Mouse (Mus musculus) midbrain, embryonic 10.5 days (tissue): ENCODE data around the gene Ppp1r9b. TPM values are rescaled to one million over a fixed set of nuclear protein-coding genes. Genes with fewer than 3 reads are reported as not detected.
"Not testable (repeated sequence)": the region's sequence is repeated elsewhere in the genome, so short reads cannot be mapped to it uniquely, and the experiment has no call there.

Source experiments
- DNase-seq: peaks from one replicate; pipeline ENCODE4 v3.0.0-alpha.2; 2017; ENCODE audit warnings: low spot score
- H3K27ac ChIP-seq: fragments of 300-500 bp; sonication (generic); replicated peaks from 2 replicates; pipeline ENCODE4 v1.5.1; 2016; ENCODE audit warnings: mild to moderate bottlenecking
- H3K27me3 ChIP-seq: fragments of 300-500 bp; sonication (generic); 2 replicates; pipeline ENCODE4 v1.6.1; 2016; ENCODE audit warnings: low read depth, mild to moderate bottlenecking; ENCODE audit not compliant: poor library complexity, severe bottlenecking
- H3K36me3 ChIP-seq: fragments of 300-500 bp; sonication (generic); 2 replicates; pipeline ENCODE4 v1.6.1; 2016; ENCODE audit warnings: mild to moderate bottlenecking, moderate library complexity
- H3K4me1 ChIP-seq: fragments of 300-500 bp; sonication (generic); 2 replicates; pipeline ENCODE4 v1.6.1; 2016
- H3K4me3 ChIP-seq: fragments of 300-500 bp; sonication (generic); 2 replicates; pipeline ENCODE4 v1.5.1; 2016; ENCODE audit warnings: mild to moderate bottlenecking, moderate library complexity
- H3K9me3 ChIP-seq: fragments of 300-500 bp; sonication (generic); replicated peaks from 2 replicates; pipeline ENCODE4 v1.6.1; 2016; ENCODE audit warnings: mild to moderate bottlenecking
- WGBS: fragments of 180-500 bp; shearing (Covaris S2); methylation state at CpG from one replicate; pipeline ENCODE4 v1.1.7; 2016; 5-methylcytosine and 5-hydroxymethylcytosine counted together
- polyA plus RNA-seq: library from polyadenylated mRNA; unstranded; fragments of >200 nt; fragmentation: Nextera tagmentation; extraction: Ambion mirVana; gene quantifications from 2 replicates; pipeline ENCODE4 v1.2.1, GENCODE M21; 2016

Gene Ppp1r9b
- polyA plus RNA-seq, 1 experiment from 2014 or later: 8.6 TPM

DNA sequence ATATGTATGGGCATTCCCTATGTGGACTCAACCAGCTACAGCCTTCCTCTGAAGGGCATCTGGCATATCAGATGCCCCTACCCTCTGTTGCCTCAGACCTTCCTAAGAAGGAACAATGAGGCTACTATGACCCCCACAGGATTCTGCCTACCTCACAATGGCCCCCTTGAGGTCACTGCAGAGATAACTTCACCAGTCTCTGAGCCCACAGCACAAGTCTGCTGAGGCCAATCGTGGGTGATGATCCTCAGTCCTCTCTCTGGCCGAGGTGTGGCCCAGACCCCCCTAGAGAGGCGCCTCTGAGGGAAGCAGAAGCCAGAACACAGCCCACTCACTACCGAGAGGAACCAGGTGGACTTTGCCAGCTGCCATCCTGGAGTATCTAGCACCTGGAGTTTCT, 23.4 kb upstream of the Ppp1r9b start, which contains the start of gene Hils1:
Gene Hils1 (plus strand): TSS at position 175 of the 400 bp plus-strand sequence.
- 61% methylated on average over 4 of the region's 4 CpGs for WGBS
- Histone ChIP-seq H3K36me3 (no peaks in the 10 kb centered on the region), H3K4me3 (no peak within 1 kb of the TSS), H3K9me3 (no peaks in the 10 kb centered on the region), H3K27me3 (peaks cover 14% of the 10 kb centered on the region; the same call in 1 of the 2 replicates), H3K4me1 (no peaks in the 10 kb centered on the region), H3K27ac (no peak within 1 kb of the TSS)
- no peak for DNase-seq

DNA sequence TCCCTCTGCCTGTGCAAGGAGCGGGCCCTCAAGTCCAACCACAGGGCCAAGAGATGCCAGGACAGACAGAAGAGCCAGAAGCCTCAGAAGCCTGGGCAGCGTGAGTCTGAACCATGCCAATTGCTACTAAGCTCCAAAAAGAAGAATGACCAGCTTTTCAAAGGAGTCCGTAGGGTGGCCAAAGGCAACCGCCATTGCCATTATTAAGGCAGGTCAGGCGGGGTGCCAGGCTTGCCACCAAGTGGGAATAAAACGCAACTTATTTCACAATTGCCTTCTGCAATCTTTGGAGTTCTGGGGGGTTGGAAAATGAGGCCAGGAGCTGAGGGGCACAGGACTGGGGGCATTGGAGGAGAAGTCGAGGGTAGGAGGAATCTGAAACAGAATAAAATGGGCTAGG, 22.6 kb upstream of the Ppp1r9b start:
- Histone ChIP-seq H3K4me3 (no peak overlapping the region), H3K27me3 (peaks cover 14% of the 10 kb centered on the region; the same call in 1 of the 2 replicates), H3K4me1 (peaks cover 3% of the 10 kb centered on the region), H3K9me3 (no peaks in the 10 kb centered on the region), H3K36me3 (no peaks in the 10 kb centered on the region), H3K27ac (no peak overlapping the region)
- WGBS: 84% methylated on average over 7 of the region's 7 CpGs
- DNase-seq: no peak

DNA sequence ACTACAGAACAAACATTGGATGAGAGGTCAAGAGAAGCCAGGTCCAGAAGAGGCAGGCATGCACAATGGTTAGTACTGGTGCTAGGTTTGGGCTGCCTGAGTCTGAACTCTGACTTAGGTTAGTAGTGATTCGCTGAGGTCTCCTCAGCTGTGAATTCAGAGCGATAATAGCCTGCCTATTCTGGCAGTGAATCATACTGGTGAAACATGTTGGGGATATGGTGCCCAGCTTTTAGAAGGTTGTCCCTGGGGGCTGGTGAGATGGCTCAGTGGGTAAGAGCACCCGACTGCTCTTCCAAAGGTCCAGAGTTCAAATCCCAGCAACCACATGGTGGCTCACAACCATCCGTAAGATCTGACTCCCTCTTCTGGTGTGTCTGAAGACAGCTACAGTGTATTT, 21.1 kb upstream of the Ppp1r9b start:
- H3K4me3 ChIP-seq, H3K27ac ChIP-seq, DNase-seq, H3K9me3 ChIP-seq, H3K36me3 ChIP-seq: not testable (repeated sequence)
- WGBS: 91% methylated on average over 4 of the region's 4 CpGs
- H3K27me3 ChIP-seq: peaks cover 14% of the 10 kb centered on the region; the same call in 1 of the 2 replicates
- H3K4me1 ChIP-seq: peaks cover 13% of the 10 kb centered on the region

DNA sequence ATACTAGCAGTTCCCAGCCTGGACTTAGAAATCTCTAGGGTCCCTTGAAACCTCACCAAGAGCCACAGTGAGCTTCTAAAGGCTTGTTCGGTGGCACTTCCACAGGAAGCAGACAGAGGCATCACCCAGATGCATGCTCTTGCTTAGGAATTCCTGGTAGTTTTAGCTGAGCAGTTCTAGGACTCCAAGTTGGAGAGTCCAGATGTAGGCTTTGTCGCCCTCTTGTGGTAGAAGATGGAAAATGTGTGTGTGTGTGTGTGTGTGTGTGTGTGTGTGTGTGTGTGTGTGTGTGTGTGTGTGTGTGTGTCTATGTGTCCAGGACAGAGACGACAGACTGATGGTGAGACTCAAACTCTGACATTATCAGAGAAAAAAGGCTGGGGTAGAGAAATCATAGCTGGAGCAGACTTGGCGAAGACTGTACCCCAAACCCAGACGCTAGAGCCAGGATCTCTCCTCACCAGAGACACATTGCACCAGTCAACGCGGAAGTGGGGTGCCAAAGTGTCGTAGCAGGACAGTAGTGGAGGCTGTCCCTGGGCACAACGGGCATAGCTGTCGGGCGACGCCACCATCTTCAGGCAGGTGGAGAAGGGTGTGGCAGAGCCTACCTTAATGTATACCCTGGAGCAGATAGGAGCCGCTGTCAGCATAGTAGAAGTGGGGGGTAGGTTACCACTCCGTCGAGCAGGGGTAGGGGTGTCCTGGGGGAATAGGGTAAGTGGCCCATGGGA, 20.5 kb upstream of the Ppp1r9b start:
- peak; percentile 61 for DNase-seq
- peaks cover 13% of the 10 kb centered on the region for H3K4me1 ChIP-seq
- no peak overlapping the region for H3K4me3 ChIP-seq
- no peaks in the 10 kb centered on the region for H3K36me3 ChIP-seq
- H3K27me3 ChIP-seq: peaks cover 14% of the 10 kb centered on the region; the same call in 1 of the 2 replicates
- 65% methylated on average over 15 of the region's 15 CpGs for WGBS
- no peak overlapping the region for H3K27ac ChIP-seq
- H3K9me3 ChIP-seq: no peaks in the 10 kb centered on the region

DNA sequence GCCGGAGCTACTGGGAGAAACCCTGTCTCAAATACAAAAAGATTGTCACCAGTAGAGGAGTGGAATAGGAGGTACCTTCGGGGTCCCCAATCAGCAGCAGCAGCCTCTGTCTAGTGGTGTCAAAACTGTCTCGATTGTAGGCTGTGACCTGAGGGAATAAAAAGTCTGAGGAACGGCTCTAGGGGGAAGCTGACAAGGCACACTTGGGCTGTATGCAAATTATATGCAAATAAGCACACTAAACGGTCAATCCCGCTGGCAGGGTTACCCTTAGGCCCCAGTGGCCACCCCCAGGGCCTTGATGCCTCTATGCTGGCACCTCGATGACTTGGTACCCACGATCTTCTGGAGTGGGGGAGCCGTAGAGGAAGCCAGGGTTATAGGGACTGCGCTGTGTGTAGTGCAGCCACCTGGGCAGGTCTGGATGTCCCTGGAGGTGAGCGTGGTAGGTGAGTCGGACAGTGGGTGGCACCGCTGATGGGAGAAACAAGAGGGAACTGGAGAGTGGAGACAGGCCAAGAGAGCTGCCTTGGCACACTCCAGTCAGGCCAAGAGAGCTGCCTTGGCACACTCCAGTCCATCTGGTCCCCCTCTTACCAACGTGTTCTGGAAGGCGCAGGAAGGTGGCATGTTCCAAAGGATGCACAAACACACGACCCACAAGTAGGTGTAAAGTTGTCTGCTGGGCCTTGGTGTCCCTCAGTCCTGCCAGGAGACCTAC, 18.8 kb upstream of the Ppp1r9b start:
- no peak for DNase-seq
- H3K4me1 ChIP-seq: peaks cover 13% of the 10 kb centered on the region
- H3K27me3 ChIP-seq: peaks cover 14% of the 10 kb centered on the region; the same call in 1 of the 2 replicates
- 70% methylated on average over 16 of the region's 16 CpGs for WGBS
- H3K9me3 ChIP-seq: no peaks in the 10 kb centered on the region
- H3K27ac ChIP-seq: no peak overlapping the region
- no peaks in the 10 kb centered on the region for H3K36me3 ChIP-seq
- H3K4me3 ChIP-seq: no peak overlapping the region

DNA sequence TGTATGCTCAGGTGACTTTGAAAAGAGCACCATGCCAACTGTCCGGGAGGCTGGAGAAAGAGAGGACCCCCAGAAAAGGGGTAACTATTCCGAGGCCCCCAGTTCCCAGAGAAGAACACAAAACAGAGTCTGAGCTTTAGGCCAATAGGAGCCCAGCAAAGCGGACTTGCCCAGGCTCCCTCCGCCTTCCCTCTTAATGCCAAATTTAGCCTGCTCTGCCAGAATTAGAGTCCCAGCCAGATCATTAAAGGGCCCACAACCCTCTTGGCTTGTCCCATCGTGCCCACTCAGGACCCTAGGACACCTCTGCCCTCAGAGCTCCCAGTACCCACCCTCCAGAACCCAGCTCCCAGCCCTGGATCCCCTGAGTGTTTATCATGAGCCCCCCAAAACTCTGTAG, 17.9 kb upstream of the Ppp1r9b start:
- no peak overlapping the region for H3K4me3 ChIP-seq
- H3K9me3 ChIP-seq: no peaks in the 10 kb centered on the region
- peaks cover 14% of the 10 kb centered on the region; the same call in 1 of the 2 replicates for H3K27me3 ChIP-seq
- no peaks in the 10 kb centered on the region for H3K36me3 ChIP-seq
- 70% methylated on average over 5 of the region's 5 CpGs for WGBS
- no peak overlapping the region for H3K27ac ChIP-seq
- peaks cover 13% of the 10 kb centered on the region for H3K4me1 ChIP-seq
- DNase-seq: no peak

DNA sequence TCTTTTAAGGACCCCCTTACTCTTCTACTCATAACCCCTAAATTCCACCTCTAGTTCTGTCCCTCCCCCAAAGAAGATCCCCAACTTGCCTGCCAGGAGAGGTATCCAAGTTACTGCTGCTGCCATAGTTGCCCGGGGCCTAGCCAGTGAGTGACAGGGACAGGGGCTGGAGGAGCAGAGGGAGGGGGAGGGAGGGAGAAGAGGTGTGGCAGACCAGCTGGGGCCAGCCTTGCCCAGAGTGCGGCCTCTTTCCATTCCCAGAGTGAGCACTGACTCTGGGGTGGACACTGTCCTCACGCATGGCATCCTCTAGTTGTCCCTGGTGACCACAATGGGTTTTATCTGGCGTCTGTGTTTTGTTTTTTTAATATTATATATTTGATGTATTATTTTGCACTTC, 17.5 kb upstream of the Ppp1r9b start:
- H3K27ac ChIP-seq: no peak overlapping the region
- 51% methylated on average over 4 of the region's 4 CpGs for WGBS

DNA sequence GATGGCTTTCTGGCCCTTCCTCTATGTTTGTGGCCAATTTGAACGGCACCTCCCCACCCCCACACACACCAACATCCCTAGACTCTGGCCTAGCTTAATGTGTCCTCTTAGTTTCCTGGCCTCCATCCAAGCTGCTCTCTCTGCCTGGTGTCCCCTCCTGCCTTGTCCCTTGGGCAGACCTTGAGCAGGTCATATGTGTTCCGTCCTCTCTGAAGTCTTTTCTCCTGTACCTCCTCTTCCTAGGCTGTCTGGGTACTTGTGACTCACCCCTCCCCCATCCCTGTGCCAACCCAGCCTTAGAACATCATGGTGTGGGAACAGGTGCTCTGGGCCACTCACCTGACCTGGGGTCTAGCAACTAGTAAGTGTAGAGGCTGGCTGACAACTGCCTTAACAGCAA, 15.9 kb upstream of the Ppp1r9b start:
- no peaks in the 10 kb centered on the region for H3K9me3 ChIP-seq
- H3K27ac ChIP-seq: no peak overlapping the region; the same call in 1 of the 2 replicates
- no peak overlapping the region for H3K4me3 ChIP-seq
- peaks cover 10% of the 10 kb centered on the region; the same call in 1 of the 2 replicates for H3K27me3 ChIP-seq
- H3K4me1 ChIP-seq: peaks cover 32% of the 10 kb centered on the region
- no peaks in the 10 kb centered on the region for H3K36me3 ChIP-seq
- 87% methylated on average over 2 of the region's 2 CpGs for WGBS
- DNase-seq: no peak

More for the DNA sequence above, 17.5 kb upstream of the Ppp1r9b start:
- Histone ChIP-seq H3K9me3 (no peaks in the 10 kb centered on the region), H3K4me3 (no peak overlapping the region), H3K4me1 (peaks cover 17% of the 10 kb centered on the region), H3K27me3 (peaks cover 13% of the 10 kb centered on the region; the same call in 1 of the 2 replicates), H3K36me3 (no peaks in the 10 kb centered on the region)
- DNase-seq: no peak

DNA sequence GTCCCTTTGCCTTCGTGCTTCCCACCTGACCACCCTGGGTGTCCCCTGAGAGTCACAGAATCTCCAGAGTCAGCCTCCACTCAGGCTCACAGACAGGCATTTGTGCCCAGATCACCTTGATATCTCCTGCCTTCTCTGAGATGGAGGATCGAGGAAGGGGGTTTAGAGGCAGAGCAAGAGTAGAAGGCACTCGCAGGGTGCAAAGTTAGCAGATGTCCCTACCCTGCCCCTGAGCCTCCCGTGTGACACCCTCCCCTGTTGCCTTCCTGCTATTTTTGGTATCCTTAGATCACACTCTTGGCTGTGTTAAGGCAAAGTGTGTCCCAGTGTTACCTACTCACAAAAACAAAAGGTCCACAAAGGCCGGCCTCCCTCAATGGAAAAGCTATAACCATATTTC, 14.6 kb upstream of the Ppp1r9b start, which contains the start of gene Sgca:
Gene Sgca (minus strand): TSS at position 129 of the 400 bp plus-strand sequence.
- Histone ChIP-seq H3K4me3 (no peak within 1 kb of the TSS), H3K36me3 (no peaks in the 10 kb centered on the region), H3K27ac (no peak within 1 kb of the TSS), H3K27me3 (peaks cover 5% of the 10 kb centered on the region; the same call in 1 of the 2 replicates), H3K9me3 (no peaks in the 10 kb centered on the region), H3K4me1 (peaks cover 32% of the 10 kb centered on the region)
- no peak for DNase-seq
- WGBS: 81% methylated on average over 5 of the region's 5 CpGs

DNA sequence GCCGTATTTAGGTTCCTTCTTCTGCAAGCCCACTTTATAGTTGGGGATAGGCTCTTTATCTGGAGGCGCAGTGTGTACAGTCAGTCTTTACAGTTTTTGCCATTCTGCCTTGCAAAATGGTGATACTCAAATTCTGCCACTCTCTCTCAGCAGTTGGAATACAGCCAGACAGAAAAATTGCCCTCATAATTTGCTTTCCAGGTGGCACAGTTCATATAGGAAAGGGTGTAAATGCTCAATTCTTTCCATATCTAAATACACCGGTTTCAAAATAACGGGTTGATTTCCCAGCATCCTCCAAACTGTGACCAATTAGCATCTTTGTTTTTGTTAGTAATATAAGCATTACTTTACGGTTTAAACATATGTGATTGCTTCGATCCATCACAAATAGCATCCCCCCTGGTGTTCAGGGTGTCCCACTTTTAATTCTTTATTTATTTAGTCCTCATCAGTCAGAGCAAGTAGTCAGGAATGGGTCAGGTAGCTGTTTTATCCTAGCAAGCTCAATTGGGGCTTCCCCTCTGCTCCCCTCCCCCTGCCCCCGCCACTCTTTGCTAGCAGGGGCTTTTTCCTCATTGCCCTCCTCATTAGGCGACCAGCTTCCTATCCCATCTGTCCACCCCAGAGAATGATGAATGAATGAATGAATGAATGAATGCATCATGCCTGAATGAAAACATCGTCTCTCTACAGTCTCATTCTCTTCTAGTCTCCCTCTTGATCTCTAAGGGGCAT, 12.5 kb upstream of the Ppp1r9b start:
- peak overlapping the region; percentile 89 for H3K27ac ChIP-seq
- WGBS: 54% methylated on average over 9 of the region's 9 CpGs
- H3K36me3 ChIP-seq: no peaks in the 10 kb centered on the region
- no peak for DNase-seq
- H3K4me1 ChIP-seq: peaks cover 28% of the 10 kb centered on the region
- H3K27me3 ChIP-seq: no peaks in the 10 kb centered on the region
- H3K4me3 ChIP-seq: peak overlapping the region; percentile 39
- no peaks in the 10 kb centered on the region for H3K9me3 ChIP-seq

DNA sequence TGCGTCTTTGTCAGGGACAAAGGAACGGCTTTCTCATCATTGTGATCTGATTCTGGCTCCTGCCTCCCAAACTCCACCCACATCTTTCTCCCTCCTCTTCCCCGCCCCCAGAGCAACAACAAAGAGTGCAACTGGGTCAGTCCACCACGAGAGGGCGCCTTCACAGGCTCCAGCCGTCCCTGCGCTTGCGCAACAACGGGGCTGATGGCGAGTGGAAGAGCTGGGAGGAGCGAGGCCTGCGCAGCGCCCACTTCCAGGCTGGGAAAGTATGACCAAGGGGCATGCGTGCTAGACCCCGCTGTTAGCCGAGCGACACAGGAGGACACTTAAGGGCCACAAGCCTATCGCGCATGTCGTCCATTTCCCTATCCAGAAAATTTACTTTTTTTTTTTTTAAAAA, 11.9 kb upstream of the Ppp1r9b start:
- Histone ChIP-seq H3K9me3 (no peaks in the 10 kb centered on the region), H3K4me1 (peaks cover 22% of the 10 kb centered on the region), H3K36me3 (no peaks in the 10 kb centered on the region), H3K4me3 (peak overlapping the region; percentile 39), H3K27ac (peak overlapping the region; percentile 89), H3K27me3 (no peaks in the 10 kb centered on the region)
- DNase-seq: peak; percentile 98
- WGBS: under 1% methylated on average over 20 of the region's 20 CpGs

DNA sequence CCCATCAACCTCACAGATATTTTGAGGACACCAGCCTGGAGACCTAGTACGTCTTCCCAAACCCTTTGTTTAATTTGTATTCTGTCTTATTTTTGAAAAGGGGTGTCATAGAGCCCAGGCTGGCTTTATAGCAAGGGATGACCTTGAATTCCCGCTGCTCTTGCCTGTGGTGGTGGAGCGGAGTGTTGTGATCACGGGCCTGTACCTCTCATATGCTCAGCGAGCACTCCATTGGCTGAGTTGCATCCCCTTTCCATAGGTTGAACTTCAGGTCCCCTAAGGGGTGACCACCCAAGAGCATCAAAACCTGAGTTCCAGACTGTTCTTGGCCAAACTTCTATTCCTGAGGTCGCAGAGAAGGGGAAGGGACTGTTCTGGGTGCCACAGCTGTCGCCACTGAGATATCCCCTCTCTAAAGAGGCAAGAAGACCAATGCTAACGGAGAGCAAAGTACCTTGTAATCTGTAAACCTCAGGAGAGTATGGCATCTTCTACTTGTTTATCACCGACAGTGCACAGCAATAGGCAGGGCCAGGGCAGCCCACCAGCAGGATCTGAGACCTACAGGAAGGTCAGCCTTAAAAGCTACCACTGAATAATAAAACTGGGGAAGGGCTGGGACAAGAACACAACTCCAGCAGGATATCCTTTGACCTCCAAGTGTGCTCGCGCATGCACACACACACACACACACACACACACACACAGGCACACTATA, 11.2 kb upstream of the Ppp1r9b start:
- H3K4me1 ChIP-seq: peaks cover 19% of the 10 kb centered on the region
- peak overlapping the region; percentile 89 for H3K27ac ChIP-seq
- 78% methylated on average over 11 of the region's 11 CpGs for WGBS
- H3K36me3 ChIP-seq: no peaks in the 10 kb centered on the region
- H3K9me3 ChIP-seq: no peaks in the 10 kb centered on the region
- H3K27me3 ChIP-seq: no peaks in the 10 kb centered on the region
- DNase-seq: no peak
- peak overlapping the region; percentile 39 for H3K4me3 ChIP-seq
